Mouse (Mus musculus) erythroblast, embryonic 14.5 days (primary cell): ENCODE data around the gene Olfr768.

Experiments
- GATA1 ChIP-seq: IDR thresholded peaks from 2 replicates; pipeline ENCODE4 v1.6.1; 2012; ENCODE audit warnings: low read length, inconsistent platforms, mixed read lengths
- TAL1 ChIP-seq: IDR thresholded peaks from 3 replicates; pipeline ENCODE4 v1.6.1; 2012; ENCODE audit warnings: low read length, inconsistent platforms, mixed read lengths

DNA sequence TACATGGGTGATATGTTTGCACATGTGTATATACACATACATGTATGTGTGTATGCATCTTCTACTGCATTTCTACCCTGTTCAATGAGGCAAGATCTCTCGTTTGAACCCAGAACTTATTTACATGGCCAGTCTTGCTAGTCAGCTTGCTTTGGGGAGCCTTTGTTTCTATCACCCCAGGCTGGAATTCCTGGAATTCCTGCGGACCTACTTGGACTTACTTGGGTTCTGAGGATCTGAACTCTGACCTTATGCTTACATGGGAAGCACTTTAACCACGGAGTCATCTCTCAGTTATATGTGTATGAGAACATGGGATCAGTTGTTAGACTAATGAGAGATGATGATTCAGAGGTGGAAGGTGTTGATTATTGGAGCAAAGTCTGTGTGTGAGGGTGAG, 2.1 kb upstream of the Olfr768 start:
- TF ChIP-seq TAL1 = no peak
- TF ChIP-seq GATA1 = no peak
